Mouse (Mus musculus) left cerebral cortex, postnatal 4 days (tissue): ENCODE measurements at regions not wholly inside any gene's neighbourhood (a gene's known extent, or its start where the extent isn't known, plus 50 kb on each side); places are given as distances from the start of the nearest gene placed in this dataset.

Experiments used
- DNase-seq: peaks from one replicate; pipeline ENCODE4 v3.0.0-alpha.2; 2022
- intact Hi-C: fragments of 180-260 bp; cut with DNase I; formaldehyde crosslinking; loops from one replicate; pipeline ENCODE4 v1.15.1; 2025

DNA sequence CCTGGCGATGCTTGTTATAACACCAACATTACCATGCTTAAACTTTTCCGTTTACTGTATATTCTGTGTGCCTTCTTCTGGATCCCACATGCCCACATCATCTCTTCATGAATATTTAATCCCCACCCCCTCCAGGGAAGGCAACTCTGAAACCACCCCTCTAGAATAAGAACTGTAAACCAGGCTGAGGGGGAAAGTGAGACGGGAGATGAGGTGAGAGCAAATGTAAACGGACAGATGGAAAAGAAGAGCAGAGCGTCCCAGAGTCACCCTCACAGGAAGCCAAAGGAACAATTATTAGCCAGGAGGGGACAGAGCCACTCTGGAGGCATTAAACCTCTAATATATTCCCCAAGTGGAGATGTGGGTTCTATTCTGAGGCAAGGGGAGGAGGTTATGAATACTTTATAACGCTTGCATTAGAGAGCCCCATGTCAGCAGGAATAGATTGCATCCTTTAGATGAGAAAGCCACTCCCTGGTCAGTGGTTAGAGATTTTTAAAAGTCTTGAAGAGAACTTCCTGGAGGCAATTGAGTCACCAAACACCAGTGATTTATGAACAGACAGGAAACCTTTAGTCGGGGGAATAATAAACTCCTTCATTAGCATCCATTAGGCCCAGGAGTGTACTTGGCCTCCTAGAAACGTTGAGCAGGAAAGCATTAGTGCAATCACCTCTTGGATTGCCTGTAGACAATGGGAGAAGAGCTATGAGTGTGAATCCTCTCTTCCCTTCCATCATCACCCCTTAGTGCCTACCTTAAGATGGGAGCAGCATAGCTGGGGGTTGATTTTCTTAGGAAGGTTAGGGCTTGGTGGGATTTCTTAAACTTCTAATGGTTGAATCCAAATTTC is 220.1 kb downstream of the Elavl2 start:
- intact Hi-C loops, result no loop called here

DNA sequence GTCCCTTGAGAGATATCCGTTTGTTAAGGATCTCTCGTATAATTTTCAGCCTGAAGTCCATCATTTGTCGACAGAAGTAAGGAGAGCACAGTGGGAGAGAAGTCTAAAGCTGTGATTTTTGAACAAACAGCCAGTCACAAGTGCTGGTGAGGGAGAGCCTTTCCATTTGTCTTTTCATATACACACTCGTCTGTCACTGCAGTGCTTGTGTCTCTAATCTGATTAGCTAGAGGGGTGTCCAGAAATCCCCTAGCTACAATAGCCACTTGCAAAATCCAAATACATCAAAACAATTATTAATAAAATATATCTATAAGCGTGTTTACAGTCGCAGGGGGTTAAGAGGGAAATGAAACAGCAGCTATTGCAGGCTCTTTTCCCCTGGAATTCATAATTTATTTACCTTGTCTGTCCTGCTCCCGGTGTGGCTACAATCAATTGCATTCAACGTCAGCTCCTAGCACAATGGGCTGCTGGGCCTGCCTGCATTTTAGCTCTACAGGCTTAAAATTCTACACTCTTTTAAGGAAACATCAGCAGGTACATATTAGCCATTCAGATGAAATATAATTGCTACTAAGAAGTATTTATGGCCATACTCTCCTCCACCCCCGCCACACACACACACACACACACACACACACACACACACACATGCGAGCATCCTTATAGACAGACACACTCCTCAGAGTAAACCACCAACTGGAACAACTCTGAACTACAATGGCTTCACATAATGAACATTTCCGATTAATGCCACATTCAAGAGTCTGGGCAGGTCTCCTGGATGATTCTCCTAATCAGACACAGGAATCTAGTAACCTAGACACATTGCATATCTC is 236.1 kb downstream of the Elavl2 start:
- intact Hi-C loops, result no loop called here
- DNase-seq, result no peak

More for the DNA sequence above, 220.1 kb downstream of the Elavl2 start:
- DNase-seq, result no peak

DNA sequence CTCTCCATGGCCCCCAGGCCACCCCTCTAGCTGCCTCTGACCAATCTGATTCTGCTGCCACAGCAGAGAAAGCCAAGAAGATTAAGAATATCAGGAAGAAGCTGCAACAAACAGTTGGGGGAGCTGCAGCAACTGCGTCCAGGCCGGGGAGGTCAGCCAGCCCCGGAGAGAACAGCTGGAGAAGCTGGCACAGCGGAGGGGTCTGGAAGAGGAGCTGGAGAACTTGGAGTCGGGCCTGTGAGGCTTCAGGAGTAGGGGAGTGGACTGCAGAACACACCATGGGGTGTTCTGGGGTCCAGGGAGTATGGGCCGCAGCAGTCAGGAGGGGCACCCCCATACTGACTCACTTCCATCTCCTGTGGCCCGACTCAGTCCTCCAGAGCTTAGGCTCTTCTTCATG is 243.5 kb downstream of the Elavl2 start:
- DNase-seq, result peak; percentile 60
- intact Hi-C loops, result no loop called here

DNA sequence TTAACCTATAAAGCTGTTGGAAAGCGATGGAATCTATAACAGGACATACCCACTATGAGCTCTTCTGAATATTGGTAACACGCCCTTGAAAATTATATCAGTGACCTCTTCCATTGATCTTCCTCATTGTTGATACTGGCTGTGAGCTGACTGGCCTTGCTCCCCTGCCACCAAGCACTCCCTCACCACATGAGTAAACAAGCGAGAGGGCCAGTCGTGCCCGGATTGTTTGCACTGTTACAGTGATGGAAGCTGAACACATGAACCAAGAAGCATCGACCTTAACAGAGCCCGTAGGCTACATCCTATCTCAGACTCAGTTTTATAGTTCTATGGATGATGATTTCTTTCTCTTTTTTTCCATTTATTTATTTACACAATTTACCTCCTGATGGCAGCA is 255.9 kb downstream of the Elavl2 start:
- no peak for DNase-seq
- intact Hi-C loops, result no loop called here

DNA sequence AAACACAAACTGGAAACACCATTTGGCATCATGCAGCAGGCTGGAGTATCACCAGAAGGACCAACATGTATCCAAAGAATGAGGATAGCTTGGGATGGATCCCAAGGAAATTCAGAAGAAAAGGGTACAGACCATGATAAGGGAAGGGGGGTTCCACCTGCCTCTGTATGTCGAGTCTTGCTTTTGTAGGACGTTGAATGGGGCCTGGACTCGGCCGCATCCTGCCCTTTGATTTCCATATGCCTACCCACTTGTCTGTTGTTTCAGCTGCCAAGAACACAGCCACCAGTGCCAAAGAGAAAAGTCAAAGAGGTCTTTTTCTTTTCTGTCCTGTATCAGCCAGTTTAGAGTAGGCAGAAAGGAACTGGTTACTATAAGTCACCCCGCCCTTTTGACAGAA is 256.7 kb downstream of the Elavl2 start:
- DNase-seq, result peak; percentile 29
- intact Hi-C loops, result no loop called here

DNA sequence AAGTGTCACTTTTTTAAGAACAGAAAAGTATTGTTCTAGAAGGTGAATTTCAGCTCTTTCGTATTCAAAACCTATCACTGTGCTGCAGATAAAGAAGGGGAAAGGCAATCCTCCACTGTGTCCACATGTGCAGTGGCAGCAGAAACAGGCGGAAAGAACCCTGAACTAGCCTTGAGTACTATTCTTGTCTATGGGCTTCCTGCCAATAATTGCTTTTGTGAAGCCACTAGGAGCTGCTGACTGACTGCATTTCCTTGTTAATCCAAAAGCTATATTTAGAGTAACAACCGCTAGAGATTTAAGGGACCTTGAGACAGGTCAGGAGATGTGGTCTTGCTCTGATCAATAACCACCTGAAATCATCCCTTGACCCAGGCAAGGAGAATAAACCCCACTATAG is 265.3 kb downstream of the Elavl2 start:
- intact Hi-C loops, result no loop called here
- DNase-seq, result no peak

DNA sequence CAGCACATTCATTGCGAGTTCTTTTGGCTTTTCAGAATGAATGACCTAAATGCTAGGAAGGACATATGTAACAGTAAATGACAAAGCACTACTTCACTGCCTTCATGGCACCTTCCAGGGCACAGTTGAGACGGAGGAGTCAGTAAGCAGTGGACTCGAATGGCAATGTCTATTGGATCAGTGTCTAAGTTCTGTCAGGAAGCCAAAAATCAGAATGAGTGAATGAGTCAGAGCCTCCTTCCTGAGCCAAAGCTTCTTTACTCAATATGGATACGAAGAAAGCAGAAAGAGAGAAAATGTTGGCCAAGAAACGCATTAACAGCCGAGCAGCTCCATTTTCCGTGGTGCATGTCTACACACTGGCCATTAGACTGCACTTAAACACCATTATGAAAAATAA is 268.3 kb downstream of the Elavl2 start:
- intact Hi-C loops, result no loop called here
- DNase-seq, result no peak

DNA sequence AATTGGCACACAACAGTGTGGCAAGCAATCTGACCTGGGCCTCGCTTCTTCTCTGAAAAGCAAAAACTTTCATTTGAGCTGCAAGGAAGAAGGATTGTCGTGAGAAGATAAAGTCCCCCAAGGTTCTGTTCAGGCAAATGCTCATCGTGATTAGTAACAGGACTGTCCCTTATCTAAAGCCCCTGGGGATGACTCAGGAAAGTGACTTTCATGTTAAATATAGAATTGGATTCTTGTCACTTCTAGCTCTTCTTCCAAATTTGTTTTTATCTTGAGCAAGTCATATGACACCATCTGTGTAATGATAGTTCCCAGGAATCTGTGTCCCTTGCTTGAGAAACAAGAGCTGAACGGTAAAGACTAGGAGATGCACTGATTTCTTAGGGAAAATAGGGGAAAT is 280.3 kb downstream of the Elavl2 start:
- intact Hi-C loops, result no loop called here
- no peak for DNase-seq

DNA sequence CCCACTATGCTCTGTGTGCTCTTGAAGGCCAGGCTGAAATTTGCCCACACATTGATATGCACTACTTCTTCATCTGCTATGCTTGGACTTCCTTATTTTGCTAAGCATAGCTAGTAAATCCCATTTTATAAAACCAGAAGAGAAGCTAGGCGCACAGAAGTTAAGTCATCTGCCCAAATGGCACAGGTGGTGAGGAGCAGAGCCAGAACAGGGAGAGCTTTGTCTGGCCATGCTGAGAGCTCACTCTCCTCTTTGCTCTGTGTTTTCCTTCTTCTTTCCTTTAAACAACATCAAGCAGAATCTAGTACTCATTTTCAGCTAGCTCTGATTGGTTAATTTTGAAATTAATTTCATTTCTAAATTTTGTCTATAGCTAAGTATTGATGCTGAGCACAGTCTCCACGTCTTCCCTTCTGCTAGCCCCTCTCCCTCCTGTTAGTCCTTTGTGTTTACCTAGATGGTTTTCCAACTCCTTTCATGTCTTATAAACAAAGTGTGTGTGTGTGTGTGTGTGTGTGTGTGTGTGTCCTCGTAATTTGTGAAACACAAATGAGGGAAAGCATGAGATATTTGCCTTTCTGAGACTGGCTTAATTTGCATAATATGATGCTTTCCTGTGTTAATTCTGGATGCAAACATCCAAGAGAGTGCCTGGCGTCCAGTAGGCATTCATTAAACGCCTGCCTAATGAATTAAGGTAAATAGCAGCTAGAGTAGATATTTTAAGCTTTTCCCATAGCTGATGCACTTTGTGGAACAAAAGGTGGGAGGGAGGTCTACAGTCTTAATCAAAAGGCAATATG is 283.6 kb downstream of the Elavl2 start:
- peak; percentile 9 for DNase-seq
- intact Hi-C loops, result no loop called here

DNA sequence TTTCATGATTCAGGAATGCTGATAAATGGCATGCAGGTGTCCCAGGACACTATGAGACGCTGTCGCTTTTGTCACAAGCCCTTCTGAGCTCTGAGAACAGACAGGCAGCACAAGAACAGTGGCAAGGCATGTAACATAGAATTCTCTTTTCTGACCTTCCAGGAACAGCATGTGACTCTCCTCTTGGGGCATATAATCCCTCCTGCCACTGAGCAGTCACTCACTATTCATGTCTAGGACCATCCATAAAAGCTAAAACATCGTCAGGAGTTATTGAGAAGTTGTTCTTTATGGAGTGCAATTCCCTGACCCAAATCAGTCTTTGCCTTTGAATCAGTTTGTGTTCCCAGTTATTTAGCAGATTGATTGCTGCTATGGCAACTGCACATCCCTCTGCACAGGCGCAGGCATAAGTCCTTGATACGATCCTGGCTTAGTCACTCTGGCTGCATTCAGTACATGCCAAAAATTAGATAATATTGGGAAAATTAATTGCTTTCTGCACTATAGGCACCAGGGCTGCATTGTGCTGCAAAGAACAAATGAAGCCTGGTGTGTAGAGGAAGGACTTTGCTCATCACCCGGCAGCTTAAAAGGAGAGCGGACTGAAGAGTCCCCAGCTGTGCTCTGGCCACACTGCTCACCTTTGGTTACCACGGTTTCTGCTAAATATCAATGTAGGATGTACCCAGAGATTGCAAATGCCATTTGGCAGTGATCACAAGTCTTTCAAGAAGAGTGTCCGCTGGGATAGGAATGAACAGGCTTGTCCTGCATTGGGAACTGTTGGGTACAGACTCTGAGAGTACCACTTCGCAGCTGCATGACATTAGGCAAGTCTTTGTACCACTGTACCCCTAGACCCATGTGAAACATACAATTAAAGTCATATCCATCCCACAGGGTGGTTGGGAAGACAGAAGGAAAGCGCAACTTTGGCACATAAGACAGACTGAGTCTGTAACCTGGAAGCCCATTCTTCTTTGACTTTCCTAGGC is 288.6 kb downstream of the Elavl2 start:
- no peak for DNase-seq
- intact Hi-C loops, result no loop called here

DNA sequence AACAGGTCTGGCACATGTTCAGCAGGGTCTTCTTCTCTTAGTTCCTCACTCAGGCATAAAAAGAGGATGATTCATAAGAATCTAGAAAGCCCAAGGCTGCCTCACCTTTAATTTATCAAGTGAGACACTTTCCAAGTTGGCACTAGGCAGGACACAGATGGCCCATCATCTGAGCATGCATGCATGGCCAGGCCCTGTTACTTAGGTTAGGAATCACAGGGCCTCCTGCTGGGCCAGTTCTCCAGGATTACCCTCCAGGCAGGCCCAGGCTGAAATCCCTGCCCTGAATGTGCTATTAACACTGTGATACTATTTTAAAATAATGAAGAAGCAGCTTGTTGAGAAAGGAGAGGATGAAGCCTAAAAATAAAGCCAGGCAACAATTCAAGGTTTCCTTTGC is 304.5 kb downstream of the Elavl2 start:
- peak; percentile 93 for DNase-seq
- intact Hi-C loops, result no loop called here

DNA sequence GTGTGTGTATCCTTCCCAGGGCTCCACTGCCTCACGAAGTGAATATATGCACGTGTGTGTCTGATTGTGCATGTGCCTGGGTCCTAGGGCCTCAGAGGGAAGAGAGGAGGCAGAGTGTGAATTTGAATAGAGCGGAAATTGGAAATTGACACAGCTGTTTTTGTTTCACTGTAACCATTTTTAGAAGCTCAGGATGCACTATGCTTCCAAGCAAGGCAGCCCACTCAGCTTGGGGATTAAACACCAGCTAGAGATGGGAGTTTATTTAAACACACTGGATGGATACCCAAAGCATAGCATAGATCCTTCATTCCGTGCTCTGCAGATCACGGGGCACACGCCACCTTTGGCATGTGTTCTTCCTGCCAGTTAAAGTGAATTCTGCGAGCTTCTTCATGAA is 306.2 kb downstream of the Elavl2 start:
- DNase-seq, result no peak
- intact Hi-C loops, result no loop called here

DNA sequence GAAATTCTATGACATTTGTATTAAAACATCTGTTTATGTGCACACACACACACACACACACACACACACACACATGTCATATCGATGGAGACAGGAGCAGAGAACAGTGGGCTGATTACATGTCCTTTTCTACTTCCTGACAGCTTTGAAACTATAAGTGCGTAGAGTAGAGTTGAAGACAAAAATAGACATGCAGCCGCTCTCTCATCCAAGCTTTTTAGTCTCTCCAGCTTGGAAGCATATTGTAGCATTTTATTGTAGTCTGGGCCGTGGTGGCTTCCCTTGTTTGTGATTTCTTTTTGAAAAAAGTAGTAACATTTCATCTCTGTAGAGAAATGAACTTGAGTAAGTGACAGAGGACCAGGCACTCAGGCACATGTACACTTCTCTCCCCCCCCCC is 306.7 kb downstream of the Elavl2 start:
- DNase-seq, result no peak
- intact Hi-C loops, result no loop called here

DNA sequence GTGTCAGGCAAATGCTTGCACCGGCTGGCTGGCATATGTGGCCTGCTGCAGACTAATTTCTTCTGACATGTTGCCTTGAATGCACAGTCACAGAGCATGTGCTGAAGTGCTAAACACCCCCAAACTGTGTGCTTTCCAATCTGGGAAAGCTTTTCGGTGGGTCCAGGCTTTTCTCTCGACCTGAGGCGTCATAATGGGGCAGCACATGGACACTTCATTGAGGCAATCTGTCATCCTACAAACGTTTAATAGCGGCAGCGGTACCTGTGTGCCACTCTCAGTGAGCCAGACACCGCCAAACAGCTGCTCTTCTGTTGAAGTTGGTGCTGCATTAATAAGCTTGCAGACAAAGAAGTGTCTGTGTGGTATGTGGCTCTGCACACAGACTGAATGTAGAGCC is 308.3 kb downstream of the Elavl2 start:
- intact Hi-C loops, result no loop called here
- peak; percentile 78 for DNase-seq

DNA sequence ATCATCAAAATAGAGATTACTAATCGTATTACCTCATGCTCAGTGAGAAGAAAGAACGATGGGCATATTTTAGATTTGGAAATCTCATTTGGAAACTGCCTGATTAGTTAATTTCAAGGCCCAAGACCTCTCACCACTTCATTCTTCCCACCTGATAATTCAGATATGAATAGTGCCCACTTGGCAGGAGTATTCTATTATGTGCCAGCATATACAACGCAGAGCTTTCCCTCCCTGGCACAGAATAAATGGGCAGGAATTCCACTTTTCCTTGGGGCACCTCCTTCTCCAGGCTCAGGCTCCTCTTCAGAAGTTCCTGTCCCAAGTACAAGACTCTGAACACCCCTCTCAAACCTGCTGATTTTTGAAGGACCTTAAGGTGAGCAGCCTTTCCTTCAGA is 308.7 kb downstream of the Elavl2 start:
- intact Hi-C loops, result no loop called here
- no peak for DNase-seq

DNA sequence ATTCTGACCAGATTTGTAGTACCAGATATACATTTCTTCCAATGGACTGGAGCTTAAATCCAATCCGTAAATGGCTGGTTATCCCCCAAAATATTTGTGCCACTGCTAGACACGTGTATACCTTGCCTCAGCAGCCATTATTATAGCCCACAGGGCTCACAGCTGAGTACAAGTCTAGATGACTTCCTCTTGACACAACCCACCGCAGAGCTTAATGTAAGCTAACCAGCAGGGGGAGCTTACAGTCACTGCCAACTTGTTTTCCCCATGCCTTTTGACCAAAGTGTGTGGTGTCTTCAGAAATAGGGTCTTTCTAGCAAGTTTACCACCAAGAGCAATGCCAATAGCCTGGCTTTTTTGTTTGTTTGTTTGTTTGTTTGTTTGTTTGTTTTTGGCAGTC is 316.6 kb downstream of the Elavl2 start:
- intact Hi-C loops, result loop anchor here (10.0 kb wide), 1 partner anchor 281 kb away; no protein-coding TSS in a partner anchor
- peak; percentile 14 for DNase-seq

DNA sequence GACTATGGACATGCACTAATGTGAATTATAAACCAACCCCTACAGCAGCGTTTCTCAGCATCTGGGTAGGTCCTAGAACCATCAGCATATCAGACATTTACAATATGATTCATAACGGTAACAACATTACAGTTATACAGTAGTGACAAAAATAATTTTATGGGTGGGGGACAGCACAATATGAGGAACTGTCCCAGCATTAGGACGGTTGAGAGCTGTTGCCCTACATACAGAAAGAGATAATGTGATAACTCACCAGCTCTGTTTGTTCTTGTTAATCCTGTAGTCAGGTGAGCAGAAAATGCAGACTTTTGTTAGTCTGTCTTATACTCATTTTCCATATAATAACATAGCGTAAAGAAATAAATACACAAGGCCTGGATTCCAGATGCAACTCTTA is 319.1 kb downstream of the Elavl2 start:
- DNase-seq, result no peak
- intact Hi-C loops, result loop anchor here (10.0 kb wide), 1 partner anchor 283 kb away; no protein-coding TSS in a partner anchor

DNA sequence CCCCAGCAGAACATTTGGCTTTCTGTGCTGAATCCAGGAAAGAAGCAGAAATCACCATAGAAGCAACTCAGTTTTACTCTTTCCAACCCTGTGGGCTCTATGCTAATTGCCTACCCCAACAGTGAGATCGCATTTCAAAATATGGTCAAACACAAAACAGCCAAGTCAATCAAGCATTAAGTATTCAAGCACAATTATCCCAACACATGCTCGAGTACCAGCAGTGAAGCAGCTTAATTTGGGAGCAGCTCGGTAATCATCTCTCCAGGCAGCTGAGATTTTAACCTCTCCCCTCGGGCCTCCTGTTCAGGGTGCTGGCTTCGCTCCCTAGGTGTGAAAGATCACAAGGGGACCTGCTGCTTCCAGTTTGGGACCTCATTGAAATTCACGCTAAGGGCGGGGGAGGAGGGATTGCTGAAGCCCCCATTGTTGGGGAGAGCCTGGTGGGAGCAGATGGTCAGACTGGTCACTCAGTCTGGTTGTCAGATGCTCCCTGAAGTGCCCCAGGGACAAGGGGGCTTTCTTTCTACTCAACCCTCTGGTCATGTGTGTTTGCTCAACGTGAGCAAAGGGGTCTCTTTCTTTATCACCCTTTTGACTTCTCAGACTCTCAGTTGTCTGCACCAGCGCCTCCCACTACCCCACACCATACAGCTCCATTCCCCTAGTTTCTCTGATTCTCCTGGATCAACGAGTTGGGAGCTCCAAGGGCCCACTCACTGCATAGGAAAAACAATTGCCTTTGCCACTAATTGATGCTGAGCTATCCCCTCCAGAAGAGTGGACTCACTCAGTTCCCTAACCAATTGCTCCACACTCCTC is 319.8 kb downstream of the Elavl2 start:
- peak; percentile 74 for DNase-seq

DNA sequence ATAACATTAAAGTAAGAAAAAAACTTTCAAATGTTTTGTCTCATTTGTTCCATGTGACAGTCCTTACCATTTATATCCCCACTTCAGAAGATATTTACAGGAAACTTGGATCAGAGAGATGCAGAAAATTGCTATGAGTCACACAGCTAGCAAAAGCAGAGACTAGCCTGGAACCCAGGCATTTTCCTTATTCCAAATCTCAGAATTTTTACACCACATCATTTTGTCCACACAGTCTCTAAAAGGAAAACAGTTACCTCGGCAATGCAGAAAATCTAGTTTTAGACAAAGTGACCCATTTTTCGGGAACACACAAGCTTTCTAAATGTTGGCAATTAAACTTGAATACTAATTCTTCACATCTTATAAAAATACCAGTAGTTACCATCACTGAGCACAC is 329.3 kb downstream of the Elavl2 start:
- DNase-seq, result no peak
- intact Hi-C loops, result no loop called here

More for the DNA sequence above, 319.8 kb downstream of the Elavl2 start:
- intact Hi-C loops, result loop anchor here (10.0 kb wide), 1 partner anchor 284 kb away; no protein-coding TSS in a partner anchor
